Mouse (Mus musculus): ENCODE measurements around the gene Ptgis. TPM values are rescaled to one million over a fixed set of nuclear protein-coding genes. Genes with fewer than 3 reads are reported as not detected.

Gene Ptgis
- polyA plus RNA-seq, 1 experiment from 2014 or later, result 8.5 TPM

- Histone ChIP-seq H3K9ac (no peak overlapping the region), H3K4me3 (no peak overlapping the region), H3K4me1 (peaks cover 11% of the 10 kb centered on the region), H3K27me3 (replicated peaks) (peaks cover 16% of the 10 kb centered on the region; the same call in 1 of the 2 replicates), H3K36me3 (no peaks in the 10 kb centered on the region), H3K4me2 (replicated peaks) (no peak overlapping the region), H3K27ac (no peak overlapping the region), H3K9me3 (no peaks in the 10 kb centered on the region)
- no peak for ATAC-seq (ENCODE audit: low FRiP score, low read depth)
- WGBS, result 83% methylated on average over 9 of the region's 9 CpGs
Observed at GRCm38 (mm10) chr2:167237224-167237623, 3.2 kb downstream of the Ptgis start.

- H3K27me3 ChIP-seq (replicated peaks), result peaks cover 16% of the 10 kb centered on the region; the same call in 1 of the 2 replicates
- 94% methylated on average over 4 of the region's 4 CpGs for WGBS
Observed at GRCm38 (mm10) chr2:167236174-167236573, 4.2 kb downstream of the Ptgis start.

GRCm38 (mm10) chr2:167235338-167236018 lies 4.9 kb downstream of the Ptgis start:
- Histone ChIP-seq H3K4me2 (replicated peaks) (no peak overlapping the region), H3K9ac (no peak overlapping the region), H3K4me1 (peaks cover 8% of the 10 kb centered on the region), H3K27me3 (replicated peaks) (peaks cover 10% of the 10 kb centered on the region; the same call in 1 of the 2 replicates), H3K27ac (no peak overlapping the region), H3K4me3 (no peak overlapping the region), H3K9me3 (no peaks in the 10 kb centered on the region), H3K36me3 (no peaks in the 10 kb centered on the region)
- ATAC-seq (ENCODE audit: low FRiP score, low read depth), result no peak
- 74% methylated on average over 17 of the region's 17 CpGs for WGBS

More at GRCm38 (mm10) chr2:167236174-167236573, 4.2 kb downstream of the Ptgis start:
- no peak for ATAC-seq (ENCODE audit: low FRiP score, low read depth)
- no peak overlapping the region for H3K4me2 ChIP-seq (replicated peaks)
- H3K36me3 ChIP-seq, result no peaks in the 10 kb centered on the region
- H3K9me3 ChIP-seq, result no peaks in the 10 kb centered on the region
- H3K27ac ChIP-seq, result no peak overlapping the region
- H3K4me1 ChIP-seq, result peaks cover 11% of the 10 kb centered on the region
- no peak overlapping the region for H3K4me3 ChIP-seq
- no peak overlapping the region for H3K9ac ChIP-seq

- Histone ChIP-seq H3K27me3 (replicated peaks) (no peaks in the 10 kb centered on the region), H3K4me1 (no peaks in the 10 kb centered on the region; the same call in 1 of the 2 replicates), H3K9ac (no peak overlapping the region), H3K36me3 (no peaks in the 10 kb centered on the region), H3K4me3 (no peak overlapping the region), H3K9me3 (no peaks in the 10 kb centered on the region), H3K4me2 (replicated peaks) (no peak overlapping the region), H3K27ac (no peak overlapping the region)
- no peak for ATAC-seq (ENCODE audit: low FRiP score, low read depth)
- WGBS, result 52% methylated on average over 14 of the region's 14 CpGs
Observed at GRCm38 (mm10) chr2:167233771-167234170, 6.6 kb downstream of the Ptgis start.

- H3K27me3 ChIP-seq (replicated peaks), result no peaks in the 10 kb centered on the region
- H3K4me2 ChIP-seq (replicated peaks), result no peak overlapping the region
- H3K36me3 ChIP-seq, result no peaks in the 10 kb centered on the region
- H3K4me1 ChIP-seq, result no peaks in the 10 kb centered on the region; the same call in 1 of the 2 replicates
- no peak for ATAC-seq (ENCODE audit: low FRiP score, low read depth)
- no peak overlapping the region for H3K9ac ChIP-seq
- H3K9me3 ChIP-seq, result no peaks in the 10 kb centered on the region
- 70% methylated on average over 5 of the region's 5 CpGs for WGBS
- H3K4me3 ChIP-seq, result no peak overlapping the region
- no peak overlapping the region for H3K27ac ChIP-seq
Observed at GRCm38 (mm10) chr2:167233009-167233335, 7.4 kb downstream of the Ptgis start.

- Histone ChIP-seq H3K36me3 (no peaks in the 10 kb centered on the region), H3K9me3 (no peaks in the 10 kb centered on the region), H3K4me2 (replicated peaks) (no peak overlapping the region), H3K4me1 (no peaks in the 10 kb centered on the region; the same call in 1 of the 2 replicates), H3K9ac (no peak overlapping the region), H3K27me3 (replicated peaks) (no peaks in the 10 kb centered on the region), H3K27ac (no peak overlapping the region), H3K4me3 (no peak overlapping the region)
- ATAC-seq (ENCODE audit: low FRiP score, low read depth), result no peak
- WGBS, result 54% methylated on average over 14 of the region's 14 CpGs
Observed at GRCm38 (mm10) chr2:167232132-167233008, 8.0 kb downstream of the Ptgis start.

- H3K4me1 ChIP-seq, result no peaks in the 10 kb centered on the region; the same call in 1 of the 2 replicates
- 0 out of 2 replicates have a peak overlapping the region, but pooled peaks have one; percentile 5 for H3K4me3 ChIP-seq
- no peaks in the 10 kb centered on the region for H3K36me3 ChIP-seq
- H3K27ac ChIP-seq, result no peak overlapping the region
- 12% methylated on average over 15 of the region's 15 CpGs for WGBS
- no peaks in the 10 kb centered on the region for H3K27me3 ChIP-seq (replicated peaks)
- H3K9me3 ChIP-seq, result no peaks in the 10 kb centered on the region
- peak overlapping the region; percentile 45 for H3K4me2 ChIP-seq (replicated peaks)
- no peak overlapping the region for H3K9ac ChIP-seq
- no peak for ATAC-seq (ENCODE audit: low FRiP score, low read depth)
Observed at GRCm38 (mm10) chr2:167230554-167230953, 9.8 kb downstream of the Ptgis start.

- ATAC-seq (ENCODE audit: low FRiP score, low read depth), result no peak
- Histone ChIP-seq H3K4me3 (no peak overlapping the region), H3K27ac (no peak overlapping the region), H3K4me1 (no peaks in the 10 kb centered on the region), H3K9ac (no peak overlapping the region), H3K4me2 (replicated peaks) (no peak overlapping the region), H3K36me3 (no peaks in the 10 kb centered on the region), H3K27me3 (replicated peaks) (no peaks in the 10 kb centered on the region), H3K9me3 (no peaks in the 10 kb centered on the region)
- 74% methylated on average over 7 of the region's 7 CpGs for WGBS
Observed at GRCm38 (mm10) chr2:167224937-167225336, 15.5 kb downstream of the Ptgis start.

GRCm38 (mm10) chr2:167224194-167224593 lies 16.2 kb downstream of the Ptgis start:
- H3K27me3 ChIP-seq (replicated peaks), result no peaks in the 10 kb centered on the region
- no peaks in the 10 kb centered on the region for H3K9me3 ChIP-seq
- no peak overlapping the region for H3K4me3 ChIP-seq
- 95% methylated on average over 6 of the region's 6 CpGs for WGBS
- H3K9ac ChIP-seq, result no peak overlapping the region
- H3K4me1 ChIP-seq, result no peaks in the 10 kb centered on the region
- H3K4me2 ChIP-seq (replicated peaks), result no peak overlapping the region
- H3K36me3 ChIP-seq, result no peaks in the 10 kb centered on the region
- ATAC-seq (ENCODE audit: low FRiP score, low read depth), result no peak
- H3K27ac ChIP-seq, result no peak overlapping the region

GRCm38 (mm10) chr2:167222152-167222551 lies 18.3 kb downstream of the Ptgis start:
- Histone ChIP-seq H3K9ac (no peak overlapping the region), H3K4me1 (no peaks in the 10 kb centered on the region), H3K36me3 (no peaks in the 10 kb centered on the region), H3K9me3 (no peaks in the 10 kb centered on the region), H3K27me3 (replicated peaks) (no peaks in the 10 kb centered on the region), H3K27ac (no peak overlapping the region), H3K4me2 (replicated peaks) (no peak overlapping the region), H3K4me3 (no peak overlapping the region)
- no peak for ATAC-seq (ENCODE audit: low FRiP score, low read depth)
- 30% methylated on average over 7 of the region's 7 CpGs for WGBS

- Histone ChIP-seq H3K27me3 (replicated peaks) (no peaks in the 10 kb centered on the region), H3K27ac (no peak overlapping the region), H3K4me3 (no peak overlapping the region), H3K36me3 (no peaks in the 10 kb centered on the region), H3K9me3 (no peaks in the 10 kb centered on the region), H3K9ac (no peak overlapping the region), H3K4me1 (no peaks in the 10 kb centered on the region), H3K4me2 (replicated peaks) (no peak overlapping the region)
- 89% methylated on average over 13 of the region's 13 CpGs for WGBS
- ATAC-seq (ENCODE audit: low FRiP score, low read depth), result no peak
Observed at GRCm38 (mm10) chr2:167221159-167221845, 19.1 kb downstream of the Ptgis start.

GRCm38 (mm10) chr2:167220736-167221135 lies 19.7 kb downstream of the Ptgis start:
- Histone ChIP-seq H3K4me2 (replicated peaks) (no peak overlapping the region), H3K27me3 (replicated peaks) (no peaks in the 10 kb centered on the region), H3K9ac (no peak overlapping the region), H3K27ac (no peak overlapping the region), H3K4me1 (no peaks in the 10 kb centered on the region), H3K36me3 (no peaks in the 10 kb centered on the region), H3K4me3 (no peak overlapping the region), H3K9me3 (no peaks in the 10 kb centered on the region)
- ATAC-seq (ENCODE audit: low FRiP score, low read depth), result no peak
- WGBS, result 88% methylated on average over 5 of the region's 5 CpGs

Measured in neural tube, embryonic 12.5 days (tissue).